26 mouse cellular contexts compared by ENCODE assay signal in genomic region chr3:159020447-159020846, GRCm38 (mm10).
"Had no signal": no experiment of that assay in that cellular context is flagged by ENCODE, and none has a peak within 500 bp of the region (broad histone marks: within the 10 kb centered on the region; RNA-seq: fewer than 3 reads in every experiment).

No protein-coding gene starts in this region.

- H3K9me3 ChIP-seq: intestine, embryonic 15.5 days; kidney, embryonic 15.5 days; limb, embryonic 10.5 days; limb, embryonic 13.5 days; liver, embryonic 12.5 days; liver, embryonic 15.5 days; lung, embryonic 15.5 days; midbrain, embryonic 10.5 days; midbrain, embryonic 13.5 days; neural tube, embryonic 13.5 days had no signal

- H3K4me3 ChIP-seq: intestine, embryonic 15.5 days; kidney, embryonic 15.5 days; limb, embryonic 10.5 days; limb, embryonic 13.5 days; liver, embryonic 12.5 days; liver, embryonic 15.5 days; lung, embryonic 15.5 days; megakaryocyte, embryonic 14.5 days; midbrain, embryonic 10.5 days; midbrain, embryonic 13.5 days; myocyte; neural tube, embryonic 13.5 days had no signal

- H3K4me1 ChIP-seq: intestine, embryonic 15.5 days; kidney, embryonic 15.5 days; limb, embryonic 10.5 days; limb, embryonic 13.5 days; liver, embryonic 12.5 days; liver, embryonic 15.5 days; lung, embryonic 15.5 days; megakaryocyte, embryonic 14.5 days; midbrain, embryonic 10.5 days; midbrain, embryonic 13.5 days; neural tube, embryonic 13.5 days had no signal

- H3K27ac ChIP-seq: intestine, embryonic 15.5 days; kidney, embryonic 15.5 days; limb, embryonic 10.5 days; limb, embryonic 13.5 days; liver, embryonic 12.5 days; liver, embryonic 15.5 days; lung, embryonic 15.5 days; midbrain, embryonic 10.5 days; midbrain, embryonic 13.5 days; neural tube, embryonic 13.5 days; stomach, postnatal 0 days had no signal

- ATAC-seq: intestine, embryonic 15.5 days; liver, embryonic 12.5 days; midbrain, embryonic 13.5 days; midbrain, embryonic 16.5 days had no signal

- DNase-seq: kidney, adult 11 months; kidney, adult 8-10 months; kidney, postnatal 10 days; kidney, postnatal 36 days; liver; lung, adult 18-20 months; lung, postnatal 10 days; lung, postnatal 36 days; retina, postnatal 1 day; right cerebral cortex, postnatal 4 days; thymus, adult 18-20 months; thymus, postnatal 36 days had no signal

- H3K36me3 ChIP-seq: intestine, embryonic 15.5 days; kidney, embryonic 15.5 days; limb, embryonic 10.5 days; limb, embryonic 13.5 days; liver, embryonic 12.5 days; liver, embryonic 15.5 days; lung, embryonic 15.5 days; midbrain, embryonic 10.5 days; midbrain, embryonic 13.5 days; neural tube, embryonic 13.5 days had no signal

- H3K27me3 ChIP-seq: intestine, embryonic 15.5 days; kidney, embryonic 15.5 days; limb, embryonic 13.5 days; liver, embryonic 12.5 days; liver, embryonic 15.5 days; lung, embryonic 15.5 days; megakaryocyte, embryonic 14.5 days; midbrain, embryonic 13.5 days; neural tube, embryonic 13.5 days had no signal
